Mouse (Mus musculus) forelimb bud, embryonic 11.5 days (tissue): ENCODE measurements around the gene Ptger4.

Source experiments
- DNase-seq: peaks from one replicate; pipeline ENCODE4 v3.0.0-alpha.2; 2012; ENCODE audit warnings: low read depth, low spot score

Gene Ptger4

GRCm38 (mm10) chr15:5243959-5244905, at the start of gene Ptger4:
TSS of gene Ptger4 (minus strand) at chr15:5244187.
- DNase-seq, result peak; percentile 77

- no peak for DNase-seq
Measured at GRCm38 (mm10) chr15:5288412-5288811, 44.4 kb upstream of the Ptger4 start.

GRCm38 (mm10) chr15:5287072-5287471, 43.1 kb upstream of the Ptger4 start:
- DNase-seq, result no peak

GRCm38 (mm10) chr15:5281316-5281715, 37.3 kb upstream of the Ptger4 start:
- DNase-seq, result no peak

- no peak for DNase-seq
Measured at GRCm38 (mm10) chr15:5279831-5280230, 35.8 kb upstream of the Ptger4 start.

GRCm38 (mm10) chr15:5278525-5278924, 34.5 kb upstream of the Ptger4 start:
- DNase-seq, result no peak

- no peak for DNase-seq
Measured at GRCm38 (mm10) chr15:5273981-5274380, 30.0 kb upstream of the Ptger4 start.

- no peak for DNase-seq
Measured at GRCm38 (mm10) chr15:5266095-5266494, 22.1 kb upstream of the Ptger4 start.

GRCm38 (mm10) chr15:5262874-5263504, 19.0 kb upstream of the Ptger4 start:
- DNase-seq, result no peak

- no peak for DNase-seq
Measured at GRCm38 (mm10) chr15:5262095-5262667, 18.2 kb upstream of the Ptger4 start.

- DNase-seq, result no peak
Measured at GRCm38 (mm10) chr15:5261004-5261403, 17.0 kb upstream of the Ptger4 start.

GRCm38 (mm10) chr15:5260183-5260582, 16.2 kb upstream of the Ptger4 start:
- no peak for DNase-seq

GRCm38 (mm10) chr15:5250182-5250581, 6.2 kb upstream of the Ptger4 start:
- no peak for DNase-seq

- no peak for DNase-seq
Measured at GRCm38 (mm10) chr15:5243036-5243958, 690 bp downstream of the Ptger4 start.

GRCm38 (mm10) chr15:5242241-5243035, 1.5 kb downstream of the Ptger4 start:
- DNase-seq, result no peak

- DNase-seq, result peak; percentile 55
Measured at GRCm38 (mm10) chr15:5241304-5242201, 2.4 kb downstream of the Ptger4 start.

- no peak for DNase-seq
Measured at GRCm38 (mm10) chr15:5240360-5240759, 3.6 kb downstream of the Ptger4 start.

GRCm38 (mm10) chr15:5239901-5240300, 4.1 kb downstream of the Ptger4 start:
- no peak for DNase-seq

GRCm38 (mm10) chr15:5239361-5239760, 4.6 kb downstream of the Ptger4 start:
- DNase-seq, result no peak

GRCm38 (mm10) chr15:5238553-5238952, 5.4 kb downstream of the Ptger4 start:
- DNase-seq, result no peak
